Mouse (Mus musculus) regulatory T cell (primary cell): ENCODE measurements around the gene Rexo1.
"Not testable (repeated sequence)": the region's sequence is repeated elsewhere in the genome, so short reads cannot be mapped to it uniquely, and the experiment has no call there.

Source experiments
- in situ Hi-C: fragments of 300-600 bp; cut with MboI, MseI; formaldehyde crosslinking; loops from one replicate; pipeline ENCODE4 v1.15.1; 2025; ENCODE audit warnings: high pct_unique_total_duplicates

Gene Rexo1

GRCm38 (mm10) chr10:80561116-80561944, at the start of gene Rexo1:
Rexo1 (minus strand) TSS chr10:80561560.
- in situ Hi-C loops, result no loop called here

- in situ Hi-C loops, result no loop called here
These were observed 49.7 kb upstream of the Rexo1 start for GRCm38 (mm10) chr10:80611024-80611423.

GRCm38 (mm10) chr10:80610116-80610785, 48.9 kb upstream of the Rexo1 start:
- in situ Hi-C loops, result no loop called here

GRCm38 (mm10) chr10:80609269-80609924, 48.0 kb upstream of the Rexo1 start:
- in situ Hi-C loops, result no loop called here

- in situ Hi-C loops, result no loop called here
These were observed 47.1 kb upstream of the Rexo1 start for GRCm38 (mm10) chr10:80608435-80608834.

GRCm38 (mm10) chr10:80606737-80607350, 45.5 kb upstream of the Rexo1 start:
- in situ Hi-C loops, result no loop called here

GRCm38 (mm10) chr10:80606306-80606705, 44.9 kb upstream of the Rexo1 start:
- in situ Hi-C loops, result no loop called here

GRCm38 (mm10) chr10:80605721-80606120, 44.4 kb upstream of the Rexo1 start, which contains the start of gene Gm49322:
Gm49322 (plus strand) TSS chr10:80606021.
- in situ Hi-C loops, result not testable (repeated sequence)

GRCm38 (mm10) chr10:80604988-80605387, 43.6 kb upstream of the Rexo1 start:
- in situ Hi-C loops, result no loop called here

GRCm38 (mm10) chr10:80604001-80604509, 42.7 kb upstream of the Rexo1 start:
- in situ Hi-C loops, result no loop called here

- in situ Hi-C loops, result no loop called here
These were observed 42.0 kb upstream of the Rexo1 start for GRCm38 (mm10) chr10:80603364-80603763.

- in situ Hi-C loops, result no loop called here
These were observed 41.5 kb upstream of the Rexo1 start, which contains the start of the genes Scamp4 and Adat3 for GRCm38 (mm10) chr10:80602698-80603325. Scamp4 (plus strand) TSS chr10:80602872. Adat3 (plus strand) TSS chr10:80602880.

- in situ Hi-C loops, result no loop called here
These were observed 35.0 kb upstream of the Rexo1 start for GRCm38 (mm10) chr10:80596318-80596717.

GRCm38 (mm10) chr10:80589879-80590854, 28.8 kb upstream of the Rexo1 start, which contains the start of gene Abhd17a:
Abhd17a (minus strand) TSS chr10:80590341.
- in situ Hi-C loops, result no loop called here

- in situ Hi-C loops, result no loop called here
These were observed 27.9 kb upstream of the Rexo1 start for GRCm38 (mm10) chr10:80589127-80589878.

GRCm38 (mm10) chr10:80587305-80587657, 25.9 kb upstream of the Rexo1 start:
- in situ Hi-C loops, result no loop called here

- in situ Hi-C loops, result no loop called here
These were observed 25.3 kb upstream of the Rexo1 start for GRCm38 (mm10) chr10:80586407-80587304.

- in situ Hi-C loops, result no loop called here
These were observed 24.2 kb upstream of the Rexo1 start for GRCm38 (mm10) chr10:80585581-80585980.
